Mouse (Mus musculus) bone marrow macrophage, adult 2 months (primary cell): Measurements from ENCODE around the gene Ccdc186.

ENCODE experiments used
- CTCF ChIP-seq: IDR thresholded peaks from 2 replicates; pipeline ENCODE4 v1.5.1; 2012; ENCODE audit warnings: low read depth, mild to moderate bottlenecking, low read length, moderate library complexity
- POLR2A ChIP-seq: IDR thresholded peaks from 2 replicates; pipeline ENCODE4 v1.6.1; 2012; ENCODE audit warnings: mild to moderate bottlenecking, low read depth, low read length, borderline replicate concordance

- TF ChIP-seq CTCF (no peak), POLR2A (no peak)
These were observed 74.1 kb downstream of the Ccdc186 start for GRCm38 (mm10) chr19:56747878-56748277.
